Mouse (Mus musculus) neutrophil, adult 5-6 weeks (primary cell): ENCODE results near the gene Flcn. TPM values are rescaled to one million over a fixed set of nuclear protein-coding genes. Genes with fewer than 3 reads are reported as not detected.
A peak's percentile ranks its signal among the peaks of the same experiment; 100 is the strongest.

Experiments used
- ATAC-seq: fragments of 151-379, 151-347 bp; 2 replicates; pipeline ENCODE4 v1.8.0; 2017; ENCODE audit warnings: mild to moderate bottlenecking, moderate TSS enrichment; ENCODE audit not compliant: insufficient number of reproducible peaks, poor library complexity, low FRiP score, severe bottlenecking; ENCODE audit errors: extremely low read depth
- total RNA-seq: library from RNA; stranded (forward); fragments of 200-1000 nt; gene quantifications from 2 replicates; pipeline ENCODE4 v1.2.3, GENCODE M21; 2017

Gene Flcn
- total RNA-seq, 1 experiment from 2014 or later: 46.7 TPM

DNA sequence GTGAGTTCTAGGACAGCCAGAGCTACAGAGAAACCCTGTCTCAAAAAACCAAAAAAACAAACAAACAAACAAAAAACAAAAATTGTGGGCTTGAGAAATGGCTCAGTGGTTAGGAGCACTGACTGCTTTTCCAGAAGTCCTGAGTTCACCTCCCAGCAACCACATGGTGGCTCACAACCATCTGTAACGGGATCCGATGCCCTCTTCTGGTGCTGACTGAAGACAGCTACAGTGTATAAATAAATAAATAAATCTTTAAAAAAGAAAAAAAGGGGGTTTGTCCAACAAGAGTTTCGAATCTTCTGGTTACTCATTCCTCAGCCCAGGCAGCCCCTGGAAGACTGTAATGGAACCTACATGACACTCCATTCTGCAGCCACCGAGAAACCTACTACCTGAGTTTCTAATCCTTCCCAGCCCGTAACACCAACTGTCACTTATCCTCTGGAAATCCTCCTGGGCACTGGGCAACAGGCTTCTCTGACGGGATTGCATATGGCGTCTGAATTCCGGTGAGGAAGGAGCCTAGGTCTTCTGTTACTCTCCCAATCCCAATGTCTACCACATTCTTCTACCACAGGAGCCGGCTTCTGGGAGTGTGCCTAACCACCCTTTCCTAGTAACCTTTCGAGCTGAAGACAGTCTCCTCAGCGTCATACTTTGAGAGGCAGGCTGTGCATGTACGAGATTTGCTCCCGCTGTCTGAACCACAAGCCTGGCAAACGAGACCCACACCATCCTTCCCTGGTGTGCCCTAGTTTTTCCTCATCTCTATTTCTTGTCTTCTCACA is 1.5 kb downstream of the Flcn start:
- ATAC-seq: no peak

- ATAC-seq: no peak
Observed at GRCm38 (mm10) chr11:59805656-59806055, 4.2 kb downstream of the Flcn start.

- no peak for ATAC-seq
Observed at GRCm38 (mm10) chr11:59805256-59805655, 4.6 kb downstream of the Flcn start.

- no peak for ATAC-seq
Observed at GRCm38 (mm10) chr11:59804409-59805110, 5.3 kb downstream of the Flcn start.

DNA sequence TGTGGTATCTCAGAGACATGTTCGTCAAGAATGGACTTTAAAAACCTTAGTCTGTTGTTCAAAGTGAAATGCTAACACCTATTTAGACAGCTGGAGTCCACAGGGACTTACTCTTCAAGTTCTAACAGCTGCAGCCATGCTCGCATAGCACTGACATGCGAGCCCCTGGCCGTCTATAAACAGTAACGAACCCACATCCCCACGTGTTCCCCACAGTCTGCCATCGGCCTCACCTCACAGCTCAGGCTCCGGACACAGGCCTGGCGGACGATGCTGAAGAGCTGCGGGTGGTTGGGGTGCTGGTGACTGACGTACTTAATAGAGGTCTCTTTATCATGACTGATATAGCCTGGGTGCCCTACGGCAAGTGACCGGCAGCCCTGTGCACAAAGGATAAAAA is 6.3 kb downstream of the Flcn start:
- no peak for ATAC-seq

- no peak for ATAC-seq
Observed at GRCm38 (mm10) chr11:59801881-59802280, 7.9 kb downstream of the Flcn start.

GRCm38 (mm10) chr11:59800412-59800811 is 9.4 kb downstream of the Flcn start:
- no peak for ATAC-seq

GRCm38 (mm10) chr11:59793390-59793789 is 16.4 kb downstream of the Flcn start:
- no peak for ATAC-seq

- ATAC-seq: no peak
Observed at GRCm38 (mm10) chr11:59789311-59789710, 20.5 kb downstream of the Flcn start.

- ATAC-seq: 0 out of 2 replicates have a peak, but pooled peaks have one; percentile 16
Observed at GRCm38 (mm10) chr11:59787199-59787781, 22.5 kb downstream of the Flcn start, which contains the start of gene Pld6. TSS of gene Pld6 (minus strand) at chr11:59787645.

GRCm38 (mm10) chr11:59786444-59787198 is 23.2 kb downstream of the Flcn start:
- no peak for ATAC-seq

- ATAC-seq: no peak
Observed at GRCm38 (mm10) chr11:59783591-59783990, 26.2 kb downstream of the Flcn start.

GRCm38 (mm10) chr11:59782091-59782590 is 27.7 kb downstream of the Flcn start:
- no peak for ATAC-seq

DNA sequence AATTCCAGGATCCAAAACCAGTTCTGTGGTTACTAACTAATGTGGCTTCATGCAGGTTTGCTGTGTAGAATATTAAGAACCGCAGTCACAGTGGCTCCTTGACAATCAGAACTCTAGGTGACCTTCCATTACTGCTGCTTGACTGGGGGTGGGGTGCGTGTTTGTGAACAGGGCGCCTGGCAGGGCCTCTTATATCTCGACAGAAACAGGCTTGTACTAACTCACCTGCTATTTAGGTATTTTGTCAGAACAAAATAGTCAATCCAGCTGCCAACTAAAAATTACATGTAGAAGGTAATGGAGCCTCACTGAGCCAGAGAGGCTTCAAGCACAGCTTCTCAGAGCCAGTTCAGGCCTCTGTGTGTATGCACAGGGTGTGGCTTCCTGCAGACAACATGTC is 29.6 kb downstream of the Flcn start:
- ATAC-seq: no peak

DNA sequence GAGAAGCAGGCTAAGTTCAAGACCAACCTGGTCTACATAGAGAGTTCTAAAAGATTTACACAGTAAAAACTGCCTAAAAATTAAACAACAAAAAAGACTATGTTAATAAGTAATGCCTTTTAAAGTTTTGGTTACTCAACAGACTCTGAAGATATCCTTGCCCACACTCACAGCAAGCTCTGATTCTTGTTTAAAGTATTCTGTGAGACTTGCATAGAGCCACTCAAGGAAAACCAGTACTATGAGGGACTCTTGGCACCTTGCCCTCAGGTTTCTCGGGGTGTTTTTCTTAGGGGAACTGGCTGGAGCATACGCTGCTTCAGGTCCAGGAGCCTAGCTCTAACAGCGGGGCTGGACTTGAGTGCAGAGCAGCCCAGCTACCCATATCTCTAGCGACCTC is 30.4 kb downstream of the Flcn start:
- ATAC-seq: no peak

DNA sequence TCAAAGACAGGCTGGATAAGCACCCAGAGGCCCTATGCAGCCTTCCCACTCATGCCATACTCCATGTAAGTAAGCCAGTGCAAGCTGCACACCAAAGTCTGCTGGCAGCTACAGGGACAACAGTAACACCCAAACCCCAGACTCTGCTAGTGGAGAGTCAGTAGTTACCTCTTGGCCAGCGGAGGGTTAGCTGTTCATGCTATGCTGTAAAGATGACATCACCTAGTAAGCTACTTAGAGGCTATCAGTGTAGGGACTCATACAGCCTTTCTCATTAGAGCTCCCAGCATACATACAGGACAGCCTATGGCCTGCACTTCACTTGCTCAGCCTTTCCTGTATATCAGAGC is 31.0 kb downstream of the Flcn start:
- ATAC-seq: no peak

- peak; percentile 85 for ATAC-seq
Observed at GRCm38 (mm10) chr11:59778181-59778873, 31.5 kb downstream of the Flcn start.

- no peak for ATAC-seq
Observed at GRCm38 (mm10) chr11:59777259-59777658, 32.6 kb downstream of the Flcn start.
